Mouse (Mus musculus): ENCODE data around the gene Bicd2.

GRCm38 (mm10) chr13:49348522-49348921, 7.1 kb downstream of the Bicd2 start:
- no peak for TF ChIP-seq NANOG (IDR thresholded peaks at IDR 0.05; ENCODE audit: borderline replicate concordance, low read length)
- no peak for TF ChIP-seq CTCF (conservative IDR thresholded peaks at IDR 0.05; ENCODE audit: low read length)
